Mouse (Mus musculus): ENCODE results near the gene Slc44a3.

The Slc44a3 gene

DNA sequence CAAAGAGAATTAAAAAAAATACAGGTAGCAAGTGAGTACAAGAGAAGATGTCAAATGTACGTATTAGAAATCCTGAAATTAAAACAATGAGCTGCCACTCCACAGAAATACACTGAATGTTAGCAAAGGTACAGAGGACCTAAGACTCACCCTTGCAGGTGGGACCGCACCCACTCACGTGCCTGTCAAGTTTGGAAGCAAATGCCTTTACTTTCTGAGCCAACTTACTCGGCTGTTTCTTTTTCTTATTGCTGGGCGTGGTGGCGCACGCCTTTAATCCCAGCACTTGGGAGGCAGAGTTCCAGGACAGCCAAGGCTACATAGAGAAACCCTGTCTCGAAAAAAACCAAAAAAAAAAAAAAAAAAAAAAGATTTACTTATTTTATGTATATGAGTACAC, 109.8 kb downstream of the Slc44a3 start:
- DNase-seq, result no peak

DNA sequence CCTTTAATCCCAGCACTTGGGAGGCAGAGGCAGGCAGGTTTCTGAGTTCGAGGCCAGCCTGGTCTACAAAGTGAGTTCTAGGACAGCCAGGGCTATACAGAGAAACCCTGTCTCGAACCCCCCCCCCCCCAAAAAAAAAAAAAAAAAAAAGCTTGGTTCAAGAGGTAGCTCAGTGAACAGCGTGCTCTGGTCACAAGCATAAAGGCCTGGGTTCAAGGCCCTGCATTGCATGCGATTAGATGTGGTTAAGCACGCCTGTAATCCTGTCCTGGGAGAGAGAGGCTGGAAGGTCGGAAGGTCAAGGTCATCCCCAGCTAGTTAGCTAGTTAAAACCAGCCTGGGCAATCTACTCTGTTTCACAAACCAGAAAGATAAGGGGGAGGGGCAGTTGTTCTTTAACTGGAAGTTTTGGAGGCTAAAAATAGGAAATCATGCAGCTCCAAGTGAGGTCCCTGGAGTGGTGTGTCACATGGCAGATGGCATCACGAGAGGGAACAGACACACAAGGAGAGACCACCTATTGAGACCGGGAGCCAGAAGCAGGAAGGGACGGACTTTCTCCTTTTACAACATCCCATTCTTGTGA, 113.3 kb downstream of the Slc44a3 start:
- DNase-seq, result no peak

DNA sequence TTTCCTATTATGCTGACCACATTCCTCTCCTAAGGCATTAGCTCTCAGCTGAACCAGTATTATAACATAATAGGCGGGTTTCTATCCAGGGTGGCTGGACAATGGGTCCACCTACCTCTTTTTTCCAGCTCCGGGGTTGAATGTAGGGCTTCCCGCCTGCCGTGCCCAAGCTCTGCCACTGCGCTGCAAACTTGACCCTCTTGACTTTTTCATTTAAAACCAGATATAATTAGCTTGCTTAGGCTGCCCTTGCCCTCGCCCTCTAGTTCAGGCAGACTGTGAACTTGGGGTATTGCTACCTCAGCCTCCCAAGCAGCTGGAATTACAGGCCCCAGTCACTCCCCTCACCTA, 114.0 kb downstream of the Slc44a3 start:
- no peak for DNase-seq

DNA sequence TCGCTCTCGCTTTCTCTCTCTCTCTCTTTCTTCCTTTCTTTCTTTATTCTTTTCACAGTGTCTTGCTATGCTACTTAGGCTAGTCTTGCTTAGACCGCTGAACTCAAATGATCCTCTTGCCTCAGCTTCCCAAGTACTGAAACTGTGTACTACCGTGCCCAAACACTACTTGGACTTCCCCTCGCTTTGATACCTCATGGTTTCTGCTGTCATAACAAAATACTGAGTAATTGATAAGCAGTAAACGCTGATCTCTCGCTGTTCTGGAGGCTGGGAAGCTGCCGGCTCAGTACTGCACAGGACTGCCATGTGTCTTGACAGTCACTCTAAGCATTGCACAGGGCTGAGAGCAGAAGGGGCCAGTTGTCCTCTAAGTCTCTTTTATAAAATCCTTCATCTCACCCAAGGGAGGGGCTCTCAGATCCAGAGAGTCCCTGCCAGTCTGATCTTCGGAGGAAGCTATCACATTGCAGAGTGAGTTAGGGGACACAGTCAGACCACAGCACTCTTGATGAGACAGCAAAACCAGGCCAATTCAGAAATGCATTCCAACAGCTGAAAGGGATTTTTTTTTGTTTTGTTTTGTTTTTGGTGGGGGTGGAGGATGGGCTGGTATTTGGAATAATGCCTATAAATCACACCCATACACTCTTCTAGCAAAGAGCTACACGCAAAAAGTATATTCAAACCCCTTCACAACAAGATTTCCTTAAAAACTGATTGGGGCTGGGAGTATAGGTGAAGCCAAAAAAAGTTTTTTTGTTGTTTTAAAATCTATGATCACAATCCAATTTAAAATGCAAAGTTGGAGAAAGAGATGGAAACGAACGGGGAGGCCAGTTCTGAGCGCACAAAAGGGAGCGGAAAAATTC, 114.6 kb downstream of the Slc44a3 start:
- no peak for DNase-seq

DNA sequence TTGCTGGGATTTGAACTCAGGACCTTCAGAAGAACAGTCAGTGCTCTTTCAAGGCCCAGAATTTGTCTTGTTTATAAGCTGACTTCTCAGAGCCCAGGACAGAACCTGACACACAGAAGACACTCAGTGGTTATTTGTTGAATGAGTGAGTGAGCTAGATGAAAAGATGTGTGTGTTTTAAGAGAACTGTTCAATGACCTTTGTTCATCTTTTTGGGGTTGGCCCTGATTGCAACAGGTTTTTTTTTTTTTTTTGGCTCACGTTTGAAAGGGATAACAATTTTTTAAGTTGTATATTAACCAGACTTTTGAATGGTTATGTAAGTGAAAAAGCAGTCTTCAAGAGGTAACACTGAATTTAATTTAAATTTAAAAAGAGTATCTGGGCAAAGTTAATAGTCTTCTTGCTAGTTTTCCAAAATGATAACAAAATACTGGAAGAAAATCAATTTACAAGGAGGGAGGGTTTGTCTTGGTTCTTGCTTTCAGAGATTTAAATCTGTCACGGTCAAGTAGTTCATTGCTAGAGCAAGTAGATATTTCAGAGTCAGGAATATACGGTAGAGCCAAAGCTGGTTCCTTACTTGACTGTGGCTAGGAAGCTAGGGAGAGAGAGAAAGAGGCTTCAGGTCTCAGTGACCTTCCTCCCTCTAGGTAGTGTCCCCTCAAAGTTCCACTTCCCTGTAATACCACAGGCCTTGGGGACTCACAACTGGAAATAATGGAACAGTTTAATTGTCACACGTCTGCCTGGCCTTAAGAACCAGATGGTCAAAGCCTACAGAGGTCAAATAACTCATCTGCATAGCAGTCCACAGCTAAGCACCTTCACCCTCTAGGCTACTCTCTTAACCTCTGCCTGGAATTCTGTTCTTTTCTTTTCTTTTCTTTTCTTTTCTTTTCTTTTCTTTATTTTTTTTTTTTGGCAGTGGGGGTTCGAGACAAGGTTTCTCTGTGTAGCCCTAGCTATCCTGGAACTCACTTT, 115.7 kb downstream of the Slc44a3 start:
- DNase-seq, result no peak

DNA sequence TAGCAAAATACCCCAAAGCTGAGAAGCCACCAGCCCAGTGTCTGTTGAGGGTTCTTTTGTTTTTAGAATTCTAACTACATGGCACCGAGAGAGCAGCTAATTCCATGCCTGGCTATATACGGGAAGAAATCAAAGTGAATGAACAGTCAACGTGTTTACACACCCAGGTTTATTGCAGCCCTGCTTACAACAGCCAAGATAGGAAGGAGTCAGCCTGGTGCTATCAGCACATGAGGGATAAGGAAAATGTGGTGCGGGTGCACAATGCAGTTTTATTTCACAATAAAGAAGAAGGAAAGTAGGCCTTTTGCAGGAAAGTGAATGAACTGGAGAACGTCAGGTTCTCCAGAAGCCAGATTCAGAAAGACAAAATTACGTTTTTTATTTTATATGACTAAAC, 120.8 kb downstream of the Slc44a3 start:
- no peak for DNase-seq

Data from B cell, adult 2 months (primary cell).